Mouse (Mus musculus) left cerebral cortex, adult 8-10 months (tissue): Measurements from ENCODE around the gene Aym1. TPM values are rescaled to one million over a fixed set of nuclear protein-coding genes. Genes with fewer than 3 reads are reported as not detected.
"Not testable (repeated sequence)": the region's sequence is repeated elsewhere in the genome, so short reads cannot be mapped to it uniquely, and the experiment has no call there.

Experiments
- DNase-seq, 2 experiments: peaks; one replicate each; pipeline ENCODE4 v3.0.0; 2022; ENCODE audit warnings: low spot score in 2 of 2
- total RNA-seq, 4 experiments: library from RNA; stranded (reverse); gene quantifications; 2 replicates each; pipeline ENCODE4 v1.2.4; 2022

The Aym1 gene
- not detected for total RNA-seq

GRCm38 (mm10) chr5:113357186-113357585 is at the start of gene Aym1:
TSS of gene Aym1 (plus strand) at chr5:113357294.
- no peak for DNase-seq

DNA sequence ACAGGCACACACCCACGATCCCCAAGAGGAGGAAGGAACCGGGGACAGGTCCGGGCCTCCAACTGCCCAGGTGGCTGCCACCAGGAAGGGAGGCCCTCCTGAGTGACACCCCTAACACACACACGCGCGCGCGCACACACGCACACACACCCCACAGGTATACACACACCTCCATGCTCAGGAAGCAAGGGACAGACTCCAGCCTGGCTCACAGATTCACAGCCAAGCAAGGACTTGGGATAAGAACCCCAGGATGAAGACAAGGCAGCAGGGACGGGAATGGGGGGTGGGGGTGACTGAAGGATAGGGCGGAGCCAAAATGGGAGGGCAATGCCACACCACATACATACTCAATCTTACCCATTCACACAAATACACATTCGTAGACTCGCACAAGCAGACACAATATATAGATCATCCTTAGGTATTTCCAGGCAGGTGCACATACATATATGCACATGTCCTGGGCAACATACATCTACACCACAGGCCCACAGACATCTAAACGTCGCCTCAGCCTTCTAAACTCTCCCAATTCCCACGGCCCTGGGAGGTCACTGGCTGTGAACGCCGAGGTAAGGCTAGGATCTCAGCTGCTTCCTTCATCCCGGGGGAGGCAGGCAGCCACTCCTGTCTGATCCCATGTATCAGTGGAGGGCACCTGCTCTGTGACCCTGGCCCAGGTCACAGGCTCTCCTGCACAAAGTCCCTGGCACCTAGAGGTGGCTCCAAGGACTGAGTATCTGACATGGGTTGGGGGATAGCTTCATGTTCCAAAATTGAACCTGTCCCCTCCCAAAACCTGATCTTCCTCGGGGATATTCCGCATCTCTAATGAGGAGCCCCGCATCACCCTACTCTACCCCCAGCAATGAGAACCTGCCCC is 47.4 kb upstream of the Aym1 start:
- no peak for DNase-seq

DNA sequence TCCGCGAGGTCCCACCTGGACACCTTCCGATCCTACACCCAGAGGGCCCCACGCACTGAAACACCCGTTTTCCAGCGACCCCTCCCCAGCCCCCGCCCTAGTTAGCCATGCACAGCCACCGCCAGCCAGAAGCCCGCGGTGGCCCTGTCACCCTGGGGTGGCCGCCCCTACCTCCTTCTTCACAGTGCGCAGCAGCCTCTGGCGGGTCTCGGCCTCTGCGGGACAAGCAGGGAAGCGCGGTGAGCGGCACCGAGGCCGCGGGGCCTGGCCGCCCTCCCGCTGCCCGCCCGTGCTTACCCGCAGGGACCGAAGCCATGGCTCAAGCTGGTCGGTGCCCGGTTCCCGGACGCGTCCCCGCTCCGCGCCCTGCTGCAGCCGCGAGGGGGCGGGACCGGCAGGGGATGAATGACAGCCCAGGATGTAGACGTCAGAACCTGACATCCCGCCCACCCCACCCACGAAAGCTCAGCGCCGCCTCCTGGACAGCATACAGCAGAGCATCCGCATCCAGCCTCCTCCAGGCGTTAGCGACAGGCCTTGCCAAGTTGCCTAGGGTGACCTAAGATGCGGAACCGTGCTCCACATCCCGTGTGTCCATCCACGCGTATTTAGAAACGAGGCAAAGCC is 46.6 kb upstream of the Aym1 start, which contains the start of gene Sgsm1:
Sgsm1 (minus strand) TSS at position 410 of the 627 bp plus-strand sequence.
- DNase-seq = peak; percentile 71 to 72

GRCm38 (mm10) chr5:113313998-113314397 is 43.1 kb upstream of the Aym1 start:
- DNase-seq = peak; percentile 80

GRCm38 (mm10) chr5:113323784-113324638 is 33.1 kb upstream of the Aym1 start:
- no peak for DNase-seq

- DNase-seq = no peak
Measured at GRCm38 (mm10) chr5:113329463-113329862, 27.6 kb upstream of the Aym1 start.

GRCm38 (mm10) chr5:113330202-113330601 is 26.9 kb upstream of the Aym1 start:
- DNase-seq = no peak

GRCm38 (mm10) chr5:113332239-113332638 is 24.9 kb upstream of the Aym1 start:
- no peak for DNase-seq

- no peak for DNase-seq
Measured at GRCm38 (mm10) chr5:113332899-113333298, 24.2 kb upstream of the Aym1 start.

DNA sequence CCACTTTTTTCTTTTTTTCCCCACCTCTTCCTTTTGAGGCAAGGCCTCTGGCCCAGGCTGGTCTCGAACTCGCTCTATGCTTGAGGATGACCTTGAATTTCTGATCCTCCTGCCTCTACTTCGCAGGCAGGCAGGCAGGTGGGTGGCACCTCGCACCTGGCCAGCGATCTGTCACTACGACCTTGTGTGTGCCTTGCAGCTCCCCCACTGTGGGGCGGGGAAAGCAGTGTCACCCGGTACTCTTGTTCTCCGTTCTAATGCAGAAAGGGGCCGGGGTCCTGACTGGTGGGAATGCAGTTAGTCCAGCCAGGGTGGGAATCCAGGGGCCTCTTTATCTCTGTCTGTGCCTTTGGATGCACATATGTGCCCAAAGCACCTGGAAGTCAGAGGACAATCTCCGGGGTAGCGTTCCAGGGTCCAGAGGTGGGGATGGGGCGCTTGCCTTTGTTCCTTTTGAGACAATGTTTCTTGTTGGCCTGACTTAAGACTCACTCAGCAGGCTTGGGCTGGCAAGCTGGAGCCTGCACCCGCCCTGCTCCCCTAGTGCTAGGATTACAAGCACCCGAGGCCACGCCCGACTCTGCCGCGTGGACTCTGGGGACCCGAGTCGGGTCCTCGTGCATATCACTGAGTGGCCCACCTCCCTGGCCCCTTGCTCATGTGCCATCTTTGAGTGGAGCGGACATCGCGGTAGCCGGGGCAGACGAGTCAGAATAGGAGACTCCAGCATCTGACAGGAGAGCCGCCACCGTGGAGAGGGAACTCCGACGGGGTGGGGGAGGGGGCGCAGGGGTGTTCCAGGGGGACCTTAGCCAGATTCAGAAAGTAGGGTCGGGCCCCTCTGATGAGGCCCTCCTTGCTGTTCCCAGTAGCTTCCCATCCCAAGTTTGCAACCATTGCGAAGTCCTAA is 22.2 kb upstream of the Aym1 start:
- DNase-seq = no peak

- no peak for DNase-seq
Measured at GRCm38 (mm10) chr5:113335732-113336131, 21.4 kb upstream of the Aym1 start.

GRCm38 (mm10) chr5:113336281-113336680 is 20.8 kb upstream of the Aym1 start:
- DNase-seq = no peak

DNA sequence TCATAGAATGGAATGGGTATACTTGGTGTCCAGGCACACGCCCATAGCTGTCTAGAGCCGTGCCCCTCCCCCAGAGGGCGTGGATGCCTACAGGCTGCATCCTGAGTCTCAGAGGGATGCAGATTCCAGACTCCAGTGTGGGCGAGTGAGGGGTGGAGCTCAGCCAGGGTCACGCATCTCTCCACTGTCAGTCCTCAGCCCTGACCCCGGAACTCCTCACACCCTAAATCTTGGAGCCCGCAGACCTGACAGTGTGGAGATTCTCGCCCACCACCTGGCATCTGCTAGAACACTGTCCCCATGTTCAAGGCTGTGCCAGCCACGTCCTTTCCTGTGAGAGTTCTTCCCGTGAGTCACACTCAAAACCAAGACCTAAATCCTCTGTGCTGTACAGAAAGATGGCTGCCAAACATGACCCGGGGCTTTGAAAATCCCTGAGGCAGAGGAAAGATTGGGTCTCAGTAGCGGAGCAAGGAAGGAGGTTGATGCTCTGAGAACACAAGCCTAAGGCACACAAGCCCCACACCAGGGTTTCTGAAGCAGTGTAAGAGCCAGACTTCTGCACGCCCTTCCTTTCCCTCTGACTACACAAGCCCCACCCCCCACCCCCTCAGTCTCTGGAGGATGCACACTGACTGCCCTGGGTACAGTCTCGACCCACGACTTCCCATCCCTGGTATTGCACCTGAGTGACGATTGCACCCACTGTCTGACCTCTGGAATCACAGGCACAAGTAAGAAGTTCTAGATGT is 12.3 kb upstream of the Aym1 start:
- peak in 1 of 2 experiments; percentile 65 for DNase-seq

DNA sequence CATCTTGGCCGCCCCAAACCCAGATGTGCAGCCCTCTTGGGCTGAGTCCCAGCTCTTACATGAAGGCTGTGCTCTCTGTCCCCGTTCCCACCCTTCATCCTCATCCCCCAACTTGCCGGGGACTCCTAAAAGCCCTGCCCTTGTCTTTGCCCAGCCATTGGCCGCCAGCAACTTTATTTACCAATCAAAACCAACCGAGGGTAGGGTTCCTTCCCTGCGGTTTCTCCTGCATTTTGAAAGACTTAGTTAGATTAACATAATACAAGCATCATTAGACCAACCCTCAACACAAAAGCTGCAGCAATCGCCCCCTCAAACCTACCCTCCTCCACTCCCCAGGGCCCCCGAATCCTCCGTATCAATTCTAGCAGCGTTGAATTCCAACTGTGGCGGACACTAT is 11.3 kb upstream of the Aym1 start:
- DNase-seq = no peak

GRCm38 (mm10) chr5:113346651-113347050 is 10.4 kb upstream of the Aym1 start:
- not testable (repeated sequence) for DNase-seq

DNA sequence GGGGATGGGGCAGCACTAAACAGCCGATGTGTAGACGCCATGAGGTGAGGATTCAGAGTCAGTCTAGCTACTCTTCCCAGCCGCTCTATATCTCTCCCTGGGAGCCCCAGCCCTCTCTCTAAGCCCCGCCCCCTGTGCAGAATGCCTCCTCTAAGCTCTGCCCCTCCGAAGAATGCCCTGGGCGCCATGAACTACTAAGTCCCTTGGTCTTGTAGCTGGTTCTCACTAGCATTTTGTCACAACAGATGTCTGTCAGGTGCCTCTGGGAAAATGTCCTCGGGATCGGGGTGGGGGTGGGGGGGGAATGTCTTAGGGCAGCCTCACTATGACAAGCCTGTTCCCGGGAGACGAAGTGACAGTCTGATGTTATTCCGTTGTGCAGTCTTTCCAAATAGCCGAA is 9.5 kb upstream of the Aym1 start:
- no peak for DNase-seq

GRCm38 (mm10) chr5:113348597-113348996 is 8.5 kb upstream of the Aym1 start:
- DNase-seq = peak in 1 of 2 experiments; percentile 39

- DNase-seq = no peak
Measured at GRCm38 (mm10) chr5:113349226-113349625, 7.9 kb upstream of the Aym1 start.

DNA sequence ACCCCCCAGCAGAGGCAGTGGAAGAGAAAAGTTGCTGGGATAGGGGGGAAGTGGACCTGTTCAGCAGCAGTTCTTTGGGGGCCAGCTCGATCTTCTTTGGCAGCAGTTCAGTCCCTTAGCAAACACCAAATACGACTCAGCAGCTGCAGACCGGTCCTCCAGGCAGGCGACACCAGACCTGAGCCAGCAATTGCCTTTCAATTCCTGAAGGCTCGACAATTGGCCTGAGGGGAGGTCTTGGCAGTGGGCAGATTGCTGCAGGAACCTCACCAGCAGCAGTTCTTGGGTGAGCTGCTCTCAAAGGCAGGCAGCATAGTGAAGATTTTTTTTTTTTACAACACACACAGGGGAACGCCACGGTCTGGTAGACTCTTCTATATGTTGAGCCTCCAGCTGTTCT is 7.3 kb upstream of the Aym1 start:
- DNase-seq = no peak

DNA sequence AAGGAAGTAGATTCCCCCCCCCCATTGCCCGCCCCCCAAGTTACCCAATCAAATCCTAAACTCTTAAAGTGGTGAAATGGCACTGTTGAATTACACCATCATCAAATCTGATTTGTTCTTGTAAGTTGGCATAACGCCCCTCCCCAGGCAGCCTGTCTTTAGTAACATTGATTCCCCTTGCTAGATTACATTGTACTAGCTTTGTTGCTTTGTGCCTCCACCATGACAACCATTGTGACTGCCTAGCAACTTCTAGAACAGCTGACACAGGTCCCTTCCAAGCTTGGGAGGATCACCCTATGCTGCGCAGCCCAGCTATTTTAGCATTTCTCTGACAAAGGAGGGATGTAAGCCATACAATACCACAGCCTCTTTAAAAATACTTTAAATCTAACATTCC is 5.3 kb upstream of the Aym1 start:
- DNase-seq = no peak
